7 mouse cellular contexts compared by ENCODE assay signal in the genomic region with DNA sequence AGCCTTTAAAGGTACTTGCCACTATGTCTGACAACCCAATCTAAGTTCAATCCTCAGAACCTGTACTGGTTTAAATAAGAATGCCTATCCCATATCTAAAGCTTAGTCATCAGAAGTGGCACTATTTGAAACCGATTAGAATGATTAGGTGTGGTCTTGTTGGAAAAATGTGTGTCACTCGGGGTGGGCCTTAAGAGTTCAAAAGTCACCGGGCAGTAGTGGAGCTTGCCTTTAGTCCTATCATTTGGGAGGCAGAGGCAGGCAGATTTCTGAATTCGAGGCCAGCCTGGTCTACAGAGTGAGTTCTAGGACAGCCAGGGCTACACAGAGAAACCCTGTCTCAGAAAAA. TPM values are rescaled to one million over a fixed set of nuclear protein-coding genes. Genes with fewer than 3 reads are reported as not detected.
DNase-seq lines count a peak whose midpoint lies in the region; ATAC-seq and TF ChIP-seq lines count a peak whose summit lies in the region.

No protein-coding gene starts in this region.

- no peaks in the 10 kb centered on the region for H3K36me3 ChIP-seq in lung, embryonic 15.5 days
- H3K36me3 ChIP-seq in limb, embryonic 13.5 days, result no peaks in the 10 kb centered on the region
- H3K36me3 ChIP-seq in stomach, embryonic 15.5 days, result no peaks in the 10 kb centered on the region

- 89% methylated on average over 4 of the region's 4 CpGs for WGBS in lung, embryonic 15.5 days
- WGBS in limb, embryonic 13.5 days, result 96% methylated on average over 4 of the region's 4 CpGs
- WGBS in stomach, embryonic 15.5 days, result 92% methylated on average over 4 of the region's 4 CpGs

- peak overlapping the region; percentile 84 for H3K4me2 ChIP-seq in lung, embryonic 15.5 days
- H3K4me2 ChIP-seq in limb, embryonic 13.5 days (replicated peaks), result peak overlapping the region; percentile 82
- H3K4me2 ChIP-seq in stomach, embryonic 15.5 days, result peak overlapping the region; percentile 80

- no peak for ATAC-seq in lung, embryonic 15.5 days (ENCODE audit: borderline replicate concordance, extremely low read depth, low FRiP score, low TSS enrichment)
- no peak for ATAC-seq in limb, embryonic 13.5 days (ENCODE audit: low FRiP score, low read depth)
- no peak for ATAC-seq in stomach, embryonic 15.5 days (ENCODE audit: insufficient read depth, low FRiP score, low read depth)

- TF ChIP-seq POLR2A in embryonic fibroblast, embryonic 13.5 days (IDR thresholded peaks at IDR 0.05; ENCODE audit: low read depth, low read length), result no peak

- H3K27ac ChIP-seq in lung, embryonic 15.5 days, result no peak overlapping the region
- no peak overlapping the region for H3K27ac ChIP-seq in embryonic fibroblast, embryonic 13.5 days (ENCODE audit: insufficient read depth, low read length)
- H3K27ac ChIP-seq in limb, embryonic 13.5 days, result 0 out of 2 replicates have a peak overlapping the region, but pooled peaks have one; percentile 6
- no peak overlapping the region; the same call in 1 of the 2 replicates for H3K27ac ChIP-seq in stomach, embryonic 15.5 days

- H3K9ac ChIP-seq in lung, embryonic 15.5 days, result no peak overlapping the region
- no peak overlapping the region for H3K9ac ChIP-seq in limb, embryonic 13.5 days
- H3K9ac ChIP-seq in stomach, embryonic 15.5 days, result no peak overlapping the region

- H3K4me1 ChIP-seq in lung, embryonic 15.5 days, result peaks cover 13% of the 10 kb centered on the region
- peaks cover 2% of the 10 kb centered on the region for H3K4me1 ChIP-seq in embryonic fibroblast, embryonic 13.5 days (ENCODE audit: control insufficient read depth, insufficient read depth, low read length)
- peaks cover 15% of the 10 kb centered on the region for H3K4me1 ChIP-seq in limb, embryonic 13.5 days
- 0 out of 2 replicates have a peak, but pooled peaks cover 9% of the 10 kb centered on the region for H3K4me1 ChIP-seq in stomach, embryonic 15.5 days

- no peaks in the 10 kb centered on the region for H3K9me3 ChIP-seq in lung, embryonic 15.5 days
- no peaks in the 10 kb centered on the region for H3K9me3 ChIP-seq in limb, embryonic 13.5 days
- H3K9me3 ChIP-seq in stomach, embryonic 15.5 days, result no peaks in the 10 kb centered on the region

- DNase-seq in lung, postnatal 36 days, result no peak
- DNase-seq in retina, embryonic 14.5 days (ENCODE audit: low spot score), result no peak
- no peak for DNase-seq in kidney, postnatal 25 days

- H3K27me3 ChIP-seq in lung, embryonic 15.5 days, result no peaks in the 10 kb centered on the region
- H3K27me3 ChIP-seq in limb, embryonic 13.5 days, result no peaks in the 10 kb centered on the region
- H3K27me3 ChIP-seq in stomach, embryonic 15.5 days (replicated peaks), result no peaks in the 10 kb centered on the region

- no peak for TF ChIP-seq CTCF in embryonic fibroblast, embryonic 13.5 days (IDR thresholded peaks at IDR 0.05; ENCODE audit: borderline replicate concordance, insufficient read depth, low read length)

- H3K4me3 ChIP-seq in lung, embryonic 15.5 days, result peak overlapping the region; percentile 91
- H3K4me3 ChIP-seq in embryonic fibroblast, embryonic 13.5 days (ENCODE audit: insufficient read depth, low read length), result peak overlapping the region; percentile 82; the same call in 1 of the 2 replicates
- H3K4me3 ChIP-seq in limb, embryonic 13.5 days, result peak overlapping the region; percentile 97
- peak overlapping the region; percentile 95 for H3K4me3 ChIP-seq in stomach, embryonic 15.5 days (replicated peaks)

RNA-seq across cellular contexts. Expression of a gene that starts 0.7 kb away (rescaled TPM):
- 39.4 and 44.5 TPM in 2 replicates for polyA plus RNA-seq in lung, embryonic 15.5 days (2015; fragmentation: Nextera tagmentation; extraction: Ambion mirVana)
- 108 and 115 TPM in 2 replicates for polyA plus RNA-seq in embryonic fibroblast, embryonic 13.5 days (2011; ENCODE audit: insufficient read length, low read depth, missing spikeins)
- polyA plus RNA-seq in limb, embryonic 13.5 days (2015; fragmentation: Nextera tagmentation; extraction: Ambion mirVana), result 53.3 and 54.4 TPM in 2 replicates
- polyA plus RNA-seq in stomach, embryonic 15.5 days (2015; fragmentation: Nextera tagmentation; extraction: Ambion mirVana), result 35.1 and 35.6 TPM in 2 replicates
